Comparison of ENCODE assay signal across 7 mouse cellular contexts in genomic region chr4:45183818-45184520, GRCm38 (mm10). TPM values are rescaled to one million over a fixed set of nuclear protein-coding genes. Genes with fewer than 3 reads are reported as not detected.
DNase-seq lines count a peak whose midpoint lies in the region; ATAC-seq and TF ChIP-seq lines count a peak whose summit lies in the region.

No protein-coding gene starts in this region.

- no peak for TF ChIP-seq POLR2A in myocyte (IDR thresholded peaks at IDR 0.05; ENCODE audit: insufficient read length, low read depth)

- H3K36me3 ChIP-seq in embryonic facial prominence, embryonic 12.5 days = no peaks in the 10 kb centered on the region
- H3K36me3 ChIP-seq in hindbrain, embryonic 14.5 days (replicated peaks; ENCODE audit: control insufficient read depth, insufficient read depth) = no peaks in the 10 kb centered on the region
- no peaks in the 10 kb centered on the region for H3K36me3 ChIP-seq in myocyte (ENCODE audit: control insufficient read depth, insufficient read depth)

- H3K9ac ChIP-seq in embryonic facial prominence, embryonic 12.5 days = peak overlapping the region; percentile 62
- H3K9ac ChIP-seq in hindbrain, embryonic 14.5 days = peak overlapping the region; percentile 66

- no peaks in the 10 kb centered on the region for H3K9me3 ChIP-seq in embryonic facial prominence, embryonic 12.5 days
- no peaks in the 10 kb centered on the region for H3K9me3 ChIP-seq in hindbrain, embryonic 14.5 days (ENCODE audit: control insufficient read depth, low read length)

- no peak overlapping the region for H3ac ChIP-seq in myocyte (ENCODE audit: control insufficient read depth, insufficient read length)

- H3K4me2 ChIP-seq in embryonic facial prominence, embryonic 12.5 days (replicated peaks) = peak overlapping the region; percentile 99
- peak overlapping the region; percentile 99 for H3K4me2 ChIP-seq in hindbrain, embryonic 14.5 days (replicated peaks)
- H3K4me2 ChIP-seq in myocyte (ENCODE audit: low read depth) = peak overlapping the region; percentile 67

- intact Hi-C loops in left cerebral cortex, postnatal 4 days (cut with DNase I) = loop anchor here (5.0 kb wide), 1 partner anchor 83 kb away; no protein-coding TSS in a partner anchor

- WGBS in embryonic facial prominence, embryonic 12.5 days = 25% methylated on average over 13 of the region's 13 CpGs
- WGBS in hindbrain, embryonic 14.5 days = 29% methylated on average over 13 of the region's 13 CpGs

- H3K4me1 ChIP-seq in embryonic facial prominence, embryonic 12.5 days = 0 out of 2 replicates have a peak, but pooled peaks cover 4% of the 10 kb centered on the region
- H3K4me1 ChIP-seq in hindbrain, embryonic 14.5 days (replicated peaks; ENCODE audit: control insufficient read depth, insufficient read depth, low read length) = 0 out of 2 replicates have a peak, but pooled peaks cover 5% of the 10 kb centered on the region

- H3K79me2 ChIP-seq in myocyte (ENCODE audit: control insufficient read depth, insufficient read depth) = peaks cover 36% of the 10 kb centered on the region

- peaks cover 41% of the 10 kb centered on the region for H3K27me3 ChIP-seq in embryonic facial prominence, embryonic 12.5 days
- H3K27me3 ChIP-seq in hindbrain, embryonic 14.5 days (ENCODE audit: control insufficient read depth, insufficient read depth, low read length) = peaks cover 22% of the 10 kb centered on the region
- H3K27me3 ChIP-seq in myocyte (ENCODE audit: control insufficient read depth, insufficient read depth, insufficient read length) = no peaks in the 10 kb centered on the region

- peak overlapping the region; percentile 64 for H3K4me3 ChIP-seq in embryonic facial prominence, embryonic 12.5 days
- H3K4me3 ChIP-seq in hindbrain, embryonic 14.5 days (replicated peaks; ENCODE audit: low read length) = peak overlapping the region; percentile 76
- H3K4me3 ChIP-seq in myocyte = peak overlapping the region; percentile 43

- no peak overlapping the region for H3K27ac ChIP-seq in embryonic facial prominence, embryonic 12.5 days
- H3K27ac ChIP-seq in hindbrain, embryonic 14.5 days = no peak overlapping the region

- DNase-seq in left cerebral cortex, postnatal 4 days = peak; percentile 8
- DNase-seq in left cerebral cortex, adult 8-10 months (ENCODE audit: low spot score in 2 of 2) = no peak
- no peak for DNase-seq in hindbrain, embryonic 14.5 days (ENCODE audit: low spot score)
- DNase-seq in layer of hippocampus, postnatal 25 days (ENCODE audit: extremely low spot score in 1 of 2, low spot score in 1 of 2) = no peak

- peak; percentile 43; the same call in 1 of the 2 replicates for ATAC-seq in embryonic facial prominence, embryonic 12.5 days (ENCODE audit: insufficient number of reproducible peaks, insufficient read depth, low FRiP score, low TSS enrichment)
- no peak; the same call in none of the 2 replicates for ATAC-seq in hindbrain, embryonic 14.5 days (ENCODE audit: low FRiP score)
- no peak for ATAC-seq in megakaryocyte-erythroid progenitor cell, adult 5-6 weeks (replicated peaks; ENCODE audit: low FRiP score, low TSS enrichment, poor library complexity, severe bottlenecking)

TF ChIP-seq in myocyte, 11 proteins besides CTCF, POLR2A, EP300 and RAD21:
- TF ChIP-seq MAX (IDR thresholded peaks at IDR 0.05; ENCODE audit: low read depth) = no peak
- TF ChIP-seq E2F4 (IDR thresholded peaks at IDR 0.05; ENCODE audit: insufficient read depth) = no peak
- TF ChIP-seq MYOD1 (IDR thresholded peaks at IDR 0.05; ENCODE audit: control insufficient read depth in 1 of 3, insufficient read length in 2 of 3, low read depth in 2 of 3) = peak in 1 of 3 experiments; percentile 42
- TF ChIP-seq MYOG (IDR thresholded peaks at IDR 0.05; ENCODE audit: control insufficient read depth in 1 of 3, insufficient read depth in 1 of 3, insufficient read length in 2 of 3, low read depth in 2 of 3) = peak in 1 of 3 experiments; percentile 24
- TF ChIP-seq USF1 (IDR thresholded peaks at IDR 0.05; ENCODE audit: low read depth) = no peak
- TF ChIP-seq CEBPB (IDR thresholded peaks at IDR 0.05; ENCODE audit: insufficient read depth, poor library complexity, severe bottlenecking) = no peak
- no peak for TF ChIP-seq SRF (IDR thresholded peaks at IDR 0.05; ENCODE audit: control insufficient read depth, insufficient read length, low read depth)
- no peak for TF ChIP-seq TCF3 (IDR thresholded peaks at IDR 0.05; ENCODE audit: insufficient read length, low read depth)
- no peak for TF ChIP-seq POLR2AphosphoS2 (IDR thresholded peaks at IDR 0.05; ENCODE audit: insufficient read length, low read depth)
- no peak for TF ChIP-seq REST (IDR thresholded peaks at IDR 0.05; ENCODE audit: insufficient read depth, insufficient read length)

RNA-seq across cellular contexts. Expression of gene Frmpd1, which starts 0.7 kb away (rescaled TPM):
- 10 to 100 TPM; 16.5 to 18.5 TPM for total RNA-seq in left cerebral cortex, postnatal 4 days (2021)
- 10 to 100 TPM; 10.3 to 10.9 (median 10.7) TPM for total RNA-seq in left cerebral cortex, adult 8-10 months (2022)
- polyA plus RNA-seq in embryonic facial prominence, embryonic 12.5 days (2016; fragmentation: Nextera tagmentation; extraction: Ambion mirVana) = 2.5 and 3.8 TPM in 2 replicates
- 2.3 and 2.4 TPM in 2 replicates for polyA plus RNA-seq in hindbrain, embryonic 14.5 days (2014; fragmentation: Nextera tagmentation; extraction: Ambion mirVana)
- 45.8 TPM for polyA plus RNA-seq in myocyte (2012; fragmentation: generic; extraction: Trizol)
- 0.72 TPM in 1 of 2 replicates, not detected in the other for total RNA-seq in megakaryocyte-erythroid progenitor cell, adult 5-6 weeks (2014; fragmentation: Nextera tagmentation)
- total RNA-seq in megakaryocyte-erythroid progenitor cell, adult 5-6 weeks (2017) = 0.30 TPM in 1 of 2 replicates, not detected in the other
- 10 to 100 TPM; 15.1 to 16.6 TPM for total RNA-seq in layer of hippocampus, postnatal 25 days (2021)

Comparison
In these comparisons a context has a peak if more than half of its experiments do, and no peak if none do; other contexts are left out.
1. RNA of gene Frmpd1, which starts 0.7 kb away (total RNA-seq): 16.5 to 18.5 TPM in left cerebral cortex, postnatal 4 days, 15.1 to 16.6 TPM in layer of hippocampus, postnatal 25 days and 10.3 to 10.9 TPM in left cerebral cortex, adult 8-10 months; 0.30 to 0.72 TPM in megakaryocyte-erythroid progenitor cell, adult 5-6 weeks; every median in the first group is over 4 times any median in the second.
2. Peak in every context shown above with its lines, with median percentiles within 50 percentile points of each other: H3K4me2 ChIP-seq and H3K4me3 ChIP-seq.